Mouse (Mus musculus): ENCODE results near the gene Il34.

Il34 gene

DNA sequence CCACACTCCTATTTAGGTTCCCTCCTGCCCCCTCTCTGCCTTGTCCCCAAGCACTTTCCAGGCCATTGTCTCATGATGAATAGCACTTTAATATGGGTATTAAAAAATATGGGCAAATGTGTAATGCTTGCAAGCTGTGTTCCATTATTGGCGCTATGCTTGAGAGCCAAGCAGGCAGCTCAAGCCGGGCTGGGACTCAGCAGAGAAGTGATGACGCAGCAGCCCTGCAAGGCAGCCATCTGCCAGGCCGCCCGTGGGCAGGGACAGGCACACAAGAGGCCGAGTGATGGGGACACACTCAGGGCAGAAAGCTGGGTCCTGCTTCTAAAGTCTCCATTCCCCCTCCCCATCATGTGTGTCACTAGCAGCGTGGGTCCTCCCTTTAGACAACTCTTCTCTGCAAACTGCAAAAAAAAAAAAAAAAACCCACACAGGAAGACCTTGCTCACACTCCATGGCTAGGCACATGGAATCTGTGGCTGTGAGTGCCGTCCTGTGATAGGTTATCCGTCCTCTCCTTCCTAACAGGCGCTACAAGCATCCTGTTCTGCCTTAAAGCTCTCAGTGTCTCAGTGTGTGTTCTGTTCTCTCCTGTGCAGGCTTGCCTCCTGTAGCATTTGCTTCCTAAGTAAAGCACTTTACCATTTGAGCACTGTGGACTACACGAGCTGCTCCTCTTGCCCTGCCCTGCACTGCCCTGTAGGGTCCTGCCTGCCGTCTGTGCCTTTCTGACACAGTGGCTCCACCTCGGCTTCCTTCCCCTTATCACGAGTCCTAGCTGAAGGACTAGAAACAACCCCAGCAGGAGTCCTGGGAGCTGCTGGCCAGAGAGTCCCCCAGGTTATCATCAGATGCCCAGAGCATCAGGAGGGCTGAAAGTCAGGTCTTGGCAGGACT is 100.1 kb downstream of the Il34 start:
- peak; percentile 39 to 83 for DNase-seq

DNA sequence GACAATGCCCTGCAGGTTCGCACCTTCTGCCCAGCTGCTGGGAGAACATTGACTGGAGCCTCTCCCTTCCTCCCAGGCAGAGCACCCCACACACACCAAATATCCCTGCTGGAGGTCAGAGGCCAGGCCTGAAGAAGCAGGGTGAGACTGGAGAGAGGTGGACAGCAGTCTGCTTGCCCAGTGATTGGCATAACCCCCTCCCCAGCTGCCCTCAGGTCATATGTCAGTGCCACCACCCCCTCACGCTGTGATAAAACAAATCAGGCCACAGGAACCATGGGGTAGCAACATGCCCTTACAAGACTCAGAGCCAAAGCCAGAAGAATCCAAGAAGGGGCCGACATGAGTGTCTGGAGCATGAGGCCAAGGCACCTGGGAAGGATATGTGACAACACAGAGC is 101.6 kb downstream of the Il34 start:
- no peak for DNase-seq

DNA sequence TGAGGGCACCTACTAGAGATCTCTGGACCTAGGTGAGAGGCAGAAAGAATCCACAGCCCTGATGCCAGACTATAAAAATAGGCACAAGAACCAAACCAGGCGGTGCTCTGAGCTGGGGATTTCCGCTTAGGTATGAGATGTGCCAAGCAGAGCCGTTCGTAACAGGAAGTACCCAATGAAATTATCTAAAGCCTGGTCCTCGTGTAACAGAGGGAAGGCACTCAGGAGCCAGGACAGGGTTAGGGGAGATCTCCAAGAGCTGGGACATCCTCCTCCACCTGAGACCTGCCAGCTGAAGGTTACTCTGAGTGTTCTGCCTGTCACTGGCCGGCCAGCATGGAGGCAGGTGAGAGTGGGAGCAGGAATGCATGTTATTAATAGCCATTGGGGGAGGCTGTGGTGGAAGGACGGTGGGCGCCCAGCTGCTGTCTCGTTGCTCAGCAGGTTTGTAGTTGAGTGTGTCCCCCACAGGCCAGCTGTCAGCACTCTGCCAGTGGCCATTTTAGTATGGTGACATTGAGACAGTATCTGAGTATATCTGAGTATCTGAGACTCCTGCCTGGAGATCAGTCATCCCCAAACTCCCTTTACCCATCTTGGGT is 102.2 kb downstream of the Il34 start:
- DNase-seq, result no peak

DNA sequence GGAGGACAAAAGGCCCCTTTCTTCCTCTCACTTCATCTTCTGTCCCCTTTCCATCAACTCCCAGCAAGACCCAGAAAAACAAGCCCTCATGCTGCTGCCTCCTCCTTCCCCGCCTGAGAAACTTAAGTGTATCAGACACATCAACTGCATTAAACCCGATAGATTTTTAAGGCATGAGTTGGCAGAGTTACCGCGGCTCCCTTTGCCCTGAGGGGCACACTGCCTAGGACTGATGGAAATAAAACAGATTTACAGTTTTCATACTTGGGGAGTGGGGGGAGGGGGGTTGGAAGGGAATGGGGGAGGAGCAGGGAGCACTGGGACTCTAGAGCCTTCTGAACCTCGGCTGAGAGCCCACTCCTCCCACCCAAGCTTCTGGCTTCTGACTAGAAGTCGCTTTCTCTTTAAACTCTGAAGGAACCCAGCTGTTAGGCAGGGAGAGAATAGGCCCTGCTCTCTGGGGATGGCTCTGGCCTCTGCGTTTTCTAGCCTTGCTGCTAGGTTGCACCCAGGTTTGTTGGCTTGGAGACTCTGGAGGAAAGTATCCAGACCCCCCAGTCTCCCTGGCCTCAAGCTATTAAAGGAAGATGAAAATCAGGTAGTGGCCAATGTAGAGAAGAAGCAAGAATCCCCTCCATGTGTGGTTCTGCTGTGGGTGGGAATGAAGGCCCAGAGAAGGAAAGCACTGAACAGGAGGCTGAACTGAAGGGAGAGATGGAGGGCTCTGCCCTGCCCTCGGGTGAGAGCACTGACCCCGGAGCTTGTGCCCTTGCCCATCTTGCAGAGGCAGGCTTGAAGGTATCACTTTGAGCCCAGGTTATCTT is 102.9 kb downstream of the Il34 start:
- peak in 1 of 2 experiments; percentile 75 for DNase-seq

DNA sequence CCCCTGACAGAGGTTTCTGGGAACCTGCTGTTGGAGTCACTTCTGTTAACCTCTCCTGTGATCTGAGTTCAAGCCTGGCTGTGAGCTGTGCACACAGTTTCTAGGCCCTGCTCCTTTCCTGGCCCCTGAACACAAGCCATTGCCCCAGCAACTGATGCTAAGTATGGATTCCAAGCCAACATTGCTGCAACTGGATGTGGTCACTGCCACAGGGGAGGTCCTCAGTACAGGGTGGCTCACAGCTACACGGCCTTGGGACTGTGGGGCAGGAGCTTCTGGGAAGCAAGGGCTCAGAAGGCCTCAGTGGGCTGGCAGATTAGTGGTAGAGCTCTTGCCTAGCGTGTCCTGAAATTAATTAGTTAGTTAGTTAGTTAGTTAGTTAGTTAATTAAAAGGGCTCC is 105.2 kb downstream of the Il34 start:
- DNase-seq, result no peak

DNA sequence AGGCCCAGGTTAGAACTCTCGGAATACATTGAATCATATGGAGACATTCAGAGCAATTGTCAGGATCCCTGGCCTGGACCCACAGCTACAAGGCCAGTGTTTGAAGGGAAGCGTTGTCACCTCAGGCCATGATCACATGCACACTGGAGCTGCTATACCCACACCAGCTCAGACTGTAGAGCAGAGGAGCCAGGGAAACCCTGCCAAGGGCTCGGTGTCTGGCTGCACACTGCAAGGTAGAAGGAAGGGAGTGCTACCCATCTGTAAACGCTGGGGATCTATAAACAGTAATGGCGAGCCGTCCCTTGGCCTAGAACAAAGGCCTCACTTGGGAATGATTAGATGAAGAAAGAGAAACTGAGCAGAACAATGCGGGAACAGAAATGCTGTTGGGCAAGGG is 106.2 kb downstream of the Il34 start:
- DNase-seq, result no peak

DNA sequence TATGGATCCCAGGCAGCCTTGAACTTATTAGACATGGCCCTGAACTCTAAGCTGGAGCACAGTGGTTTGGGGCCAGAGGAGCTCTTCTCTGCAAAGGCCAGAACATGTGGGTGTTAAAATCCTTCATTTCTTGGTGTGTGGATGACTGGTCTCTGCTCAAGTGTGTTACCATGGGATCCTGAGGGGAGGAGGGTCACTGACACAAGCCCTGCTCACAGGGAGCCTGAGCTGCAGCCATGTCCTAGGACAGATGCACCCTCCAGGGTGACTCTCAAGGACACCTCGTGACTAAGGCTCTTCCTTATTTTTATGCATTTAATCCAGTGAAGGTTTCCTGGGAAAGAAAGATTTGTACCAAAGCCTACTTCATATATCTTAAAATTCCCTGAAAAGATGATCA is 107.6 kb downstream of the Il34 start:
- no peak for DNase-seq

DNA sequence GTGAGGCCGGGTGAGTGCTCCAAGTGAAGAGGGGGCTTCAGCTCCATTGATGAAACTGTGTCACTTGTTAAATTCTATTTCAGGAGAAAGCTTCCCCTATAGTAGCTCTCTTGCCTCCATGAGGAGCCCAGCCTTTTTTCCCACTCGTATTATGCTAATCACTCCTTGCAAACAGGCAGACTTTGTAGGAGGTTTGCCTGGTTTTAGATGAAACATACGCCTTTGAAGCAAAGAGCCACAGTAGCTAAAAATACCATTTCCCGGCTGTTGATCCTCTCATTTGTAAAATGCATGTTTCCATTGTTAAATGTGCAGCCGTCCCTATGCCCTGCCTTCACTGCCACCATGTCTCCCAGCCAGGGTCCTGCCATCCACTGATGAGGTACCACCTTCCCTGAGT is 108.2 kb downstream of the Il34 start:
- DNase-seq, result no peak

DNA sequence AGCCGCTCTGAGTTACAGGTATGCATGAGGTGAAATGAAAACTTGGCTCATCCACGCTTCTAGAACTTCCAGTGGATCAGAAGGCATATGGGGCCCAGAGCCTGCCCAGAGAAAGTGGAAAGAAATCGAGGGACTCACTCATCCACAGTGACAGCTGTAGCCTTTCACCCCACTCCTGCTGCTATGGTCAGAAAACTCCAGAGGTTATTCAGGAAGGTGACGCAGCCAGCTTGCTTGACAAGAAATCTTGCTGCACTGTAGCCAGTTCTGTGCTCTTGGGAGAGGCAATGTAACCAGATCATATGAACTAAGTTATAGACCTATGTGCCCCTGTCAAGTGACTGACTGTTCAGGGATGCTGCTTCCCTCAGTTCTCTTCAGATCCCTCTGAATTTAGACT is 109.7 kb downstream of the Il34 start:
- DNase-seq, result peak in 1 of 2 experiments; percentile 65

DNA sequence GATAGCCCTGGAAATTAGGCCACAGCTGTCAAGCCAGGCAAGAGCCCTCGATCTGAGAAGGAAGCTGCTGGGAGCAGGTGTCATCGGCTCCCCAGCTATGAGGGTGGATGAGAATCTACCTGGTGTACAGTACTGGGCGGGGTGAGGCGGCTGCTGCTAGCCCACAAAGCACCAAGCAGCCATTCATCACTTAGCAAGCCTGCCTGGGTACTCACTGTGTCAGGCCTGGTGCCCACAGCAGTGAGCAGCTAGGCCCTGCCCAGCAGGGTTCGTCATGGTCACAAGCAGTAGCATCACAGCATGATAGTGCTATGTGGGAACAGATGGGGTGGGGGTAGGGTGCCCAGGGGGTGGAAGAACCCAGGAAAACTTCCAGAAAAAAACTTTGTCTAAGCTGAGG is 110.3 kb downstream of the Il34 start:
- no peak for DNase-seq

DNA sequence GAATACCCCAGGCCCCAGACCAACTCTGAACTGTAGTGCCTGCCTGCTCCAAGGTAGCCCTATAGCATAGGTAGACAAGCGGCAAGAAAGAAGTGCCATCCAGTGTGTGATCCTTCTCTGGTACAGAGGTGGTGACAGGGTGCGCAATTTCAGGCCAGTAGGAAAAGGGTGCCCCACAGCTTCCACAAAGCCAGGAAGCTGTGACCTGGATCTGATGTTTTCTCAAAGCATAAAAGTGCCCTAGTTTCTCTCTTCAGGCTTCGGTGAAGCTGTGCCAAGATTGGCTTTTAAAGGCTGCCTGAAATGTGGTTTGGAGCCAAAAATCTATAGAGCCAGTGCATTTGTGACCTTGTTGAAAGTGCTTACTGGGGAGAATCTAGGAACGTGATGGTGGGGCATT is 110.9 kb downstream of the Il34 start:
- no peak for DNase-seq

DNA sequence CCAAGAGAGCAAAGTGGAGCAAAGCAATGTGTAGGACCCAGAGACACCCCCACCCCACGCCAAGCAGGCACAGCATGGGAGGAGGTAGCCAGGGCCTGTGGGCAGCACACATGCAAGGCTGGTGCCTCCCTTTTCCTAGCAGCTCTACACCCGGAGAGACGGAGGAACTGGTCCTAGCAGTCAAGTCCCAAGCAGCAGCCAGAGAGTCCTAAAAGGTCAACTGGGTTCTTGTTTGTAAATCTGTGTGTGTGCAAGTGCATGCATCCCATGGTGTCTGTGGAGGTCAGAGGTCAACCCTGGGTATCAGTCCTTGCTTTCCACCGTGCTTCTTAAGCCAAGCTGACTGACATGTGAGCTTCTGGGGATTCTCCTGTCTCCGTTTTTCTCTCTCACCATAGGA is 111.5 kb downstream of the Il34 start:
- DNase-seq, result no peak

Data from lung, postnatal 4 days (tissue).